Mouse (Mus musculus): ENCODE results near the gene Corin. TPM values are rescaled to one million over a fixed set of nuclear protein-coding genes. Genes with fewer than 3 reads are reported as not detected.

Corin gene
- polyA plus RNA-seq, 1 experiment from 2014 or later, result 0.01 TPM

GRCm38 (mm10) chr5:72382148-72382547 is 122.1 kb downstream of the Corin start:
- no peaks in the 10 kb centered on the region for H3K27me3 ChIP-seq
- no peaks in the 10 kb centered on the region for H3K9me3 ChIP-seq (replicated peaks)
- 41% methylated on average over 1 of the region's 1 CpGs for WGBS (ENCODE audit: insufficient replicate concordance)
- H3K27ac ChIP-seq (replicated peaks), result no peak overlapping the region
- H3K36me3 ChIP-seq (replicated peaks), result no peaks in the 10 kb centered on the region
- no peak overlapping the region for H3K4me2 ChIP-seq
- no peak overlapping the region for H3K4me3 ChIP-seq (replicated peaks)
- no peaks in the 10 kb centered on the region for H3K4me1 ChIP-seq (replicated peaks)
- ATAC-seq (ENCODE audit: insufficient read depth), result no peak
- no peak overlapping the region for H3K9ac ChIP-seq

GRCm38 (mm10) chr5:72380616-72381015 is 123.7 kb downstream of the Corin start:
- Histone ChIP-seq H3K9ac (no peak overlapping the region), H3K27me3 (no peaks in the 10 kb centered on the region), H3K4me2 (no peak overlapping the region), H3K27ac (replicated peaks) (no peak overlapping the region), H3K9me3 (replicated peaks) (no peaks in the 10 kb centered on the region), H3K4me3 (replicated peaks) (no peak overlapping the region), H3K4me1 (replicated peaks) (no peaks in the 10 kb centered on the region), H3K36me3 (replicated peaks) (no peaks in the 10 kb centered on the region)
- no peak for ATAC-seq (ENCODE audit: insufficient read depth)
- WGBS (ENCODE audit: insufficient replicate concordance), result 54% methylated on average over 8 of the region's 8 CpGs

GRCm38 (mm10) chr5:72368004-72368403 is 136.3 kb downstream of the Corin start:
- WGBS (ENCODE audit: insufficient replicate concordance), result 67% methylated on average over 3 of the region's 3 CpGs
- no peaks in the 10 kb centered on the region for H3K4me1 ChIP-seq (replicated peaks)
- H3K27ac ChIP-seq (replicated peaks), result no peak overlapping the region
- ATAC-seq (ENCODE audit: insufficient read depth), result no peak
- no peaks in the 10 kb centered on the region for H3K9me3 ChIP-seq (replicated peaks)
- no peak overlapping the region for H3K4me2 ChIP-seq
- H3K9ac ChIP-seq, result no peak overlapping the region
- no peak overlapping the region for H3K4me3 ChIP-seq (replicated peaks)
- H3K36me3 ChIP-seq (replicated peaks), result no peaks in the 10 kb centered on the region
- H3K27me3 ChIP-seq, result no peaks in the 10 kb centered on the region

GRCm38 (mm10) chr5:72365801-72366200 is 138.5 kb downstream of the Corin start:
- no peak overlapping the region for H3K4me2 ChIP-seq
- no peaks in the 10 kb centered on the region for H3K36me3 ChIP-seq (replicated peaks)
- no peaks in the 10 kb centered on the region for H3K4me1 ChIP-seq (replicated peaks)
- no peak overlapping the region for H3K4me3 ChIP-seq (replicated peaks)
- ATAC-seq (ENCODE audit: insufficient read depth), result no peak
- H3K27me3 ChIP-seq, result no peaks in the 10 kb centered on the region
- no peak overlapping the region for H3K27ac ChIP-seq (replicated peaks)
- no peak overlapping the region for H3K9ac ChIP-seq
- WGBS (ENCODE audit: insufficient replicate concordance), result 51% methylated on average over 4 of the region's 4 CpGs
- no peaks in the 10 kb centered on the region for H3K9me3 ChIP-seq (replicated peaks)

GRCm38 (mm10) chr5:72363838-72364237 is 140.4 kb downstream of the Corin start:
- Histone ChIP-seq H3K9me3 (replicated peaks) (no peaks in the 10 kb centered on the region), H3K4me3 (replicated peaks) (no peak overlapping the region), H3K27ac (replicated peaks) (no peak overlapping the region), H3K36me3 (replicated peaks) (no peaks in the 10 kb centered on the region), H3K9ac (no peak overlapping the region), H3K4me2 (no peak overlapping the region), H3K4me1 (replicated peaks) (no peaks in the 10 kb centered on the region), H3K27me3 (no peaks in the 10 kb centered on the region)
- 51% methylated on average over 3 of the region's 3 CpGs for WGBS (ENCODE audit: insufficient replicate concordance)
- ATAC-seq (ENCODE audit: insufficient read depth), result no peak

- ATAC-seq (ENCODE audit: insufficient read depth), result no peak
- no peak overlapping the region for H3K9ac ChIP-seq
- no peaks in the 10 kb centered on the region for H3K9me3 ChIP-seq (replicated peaks)
- 58% methylated on average over 4 of the region's 4 CpGs for WGBS (ENCODE audit: insufficient replicate concordance)
- no peak overlapping the region for H3K4me2 ChIP-seq
- H3K27me3 ChIP-seq, result no peaks in the 10 kb centered on the region
- no peak overlapping the region for H3K4me3 ChIP-seq (replicated peaks)
- no peak overlapping the region for H3K27ac ChIP-seq (replicated peaks)
- no peaks in the 10 kb centered on the region for H3K36me3 ChIP-seq (replicated peaks)
- H3K4me1 ChIP-seq (replicated peaks), result no peaks in the 10 kb centered on the region
Measured at GRCm38 (mm10) chr5:72353746-72354145, 150.5 kb downstream of the Corin start.

GRCm38 (mm10) chr5:72350081-72350758 is 154.1 kb downstream of the Corin start:
- H3K27ac ChIP-seq (replicated peaks), result no peak overlapping the region
- no peaks in the 10 kb centered on the region for H3K4me1 ChIP-seq (replicated peaks)
- no peaks in the 10 kb centered on the region for H3K36me3 ChIP-seq (replicated peaks)
- ATAC-seq (ENCODE audit: insufficient read depth), result no peak
- no peaks in the 10 kb centered on the region for H3K9me3 ChIP-seq (replicated peaks)
- no peak overlapping the region for H3K9ac ChIP-seq
- H3K27me3 ChIP-seq, result no peaks in the 10 kb centered on the region
- WGBS (ENCODE audit: insufficient replicate concordance), result 33% methylated on average over 5 of the region's 5 CpGs
- no peak overlapping the region for H3K4me3 ChIP-seq (replicated peaks)
- no peak overlapping the region for H3K4me2 ChIP-seq

GRCm38 (mm10) chr5:72348591-72348990 is 155.7 kb downstream of the Corin start:
- Histone ChIP-seq H3K9ac (no peak overlapping the region), H3K27ac (replicated peaks) (no peak overlapping the region), H3K9me3 (replicated peaks) (no peaks in the 10 kb centered on the region), H3K36me3 (replicated peaks) (no peaks in the 10 kb centered on the region), H3K27me3 (no peaks in the 10 kb centered on the region), H3K4me3 (replicated peaks) (no peak overlapping the region), H3K4me1 (replicated peaks) (no peaks in the 10 kb centered on the region), H3K4me2 (no peak overlapping the region)
- WGBS (ENCODE audit: insufficient replicate concordance), result 26% methylated on average over 2 of the region's 2 CpGs
- ATAC-seq (ENCODE audit: insufficient read depth), result no peak

- WGBS (ENCODE audit: insufficient replicate concordance), result 53% methylated on average over 5 of the region's 5 CpGs
- Histone ChIP-seq H3K9ac (no peak overlapping the region), H3K9me3 (replicated peaks) (no peaks in the 10 kb centered on the region), H3K27ac (replicated peaks) (no peak overlapping the region), H3K4me2 (no peak overlapping the region), H3K27me3 (no peaks in the 10 kb centered on the region), H3K36me3 (replicated peaks) (no peaks in the 10 kb centered on the region), H3K4me1 (replicated peaks) (no peaks in the 10 kb centered on the region), H3K4me3 (replicated peaks) (no peak overlapping the region)
- no peak for ATAC-seq (ENCODE audit: insufficient read depth)
Measured at GRCm38 (mm10) chr5:72335873-72336272, 168.4 kb downstream of the Corin start.

GRCm38 (mm10) chr5:72332901-72333300 is 171.4 kb downstream of the Corin start:
- Histone ChIP-seq H3K4me3 (replicated peaks) (no peak overlapping the region), H3K4me1 (replicated peaks) (no peaks in the 10 kb centered on the region), H3K9ac (no peak overlapping the region), H3K27ac (replicated peaks) (no peak overlapping the region), H3K27me3 (no peaks in the 10 kb centered on the region), H3K36me3 (replicated peaks) (no peaks in the 10 kb centered on the region), H3K9me3 (replicated peaks) (no peaks in the 10 kb centered on the region), H3K4me2 (no peak overlapping the region)
- ATAC-seq (ENCODE audit: insufficient read depth), result no peak
- 71% methylated on average over 10 of the region's 10 CpGs for WGBS (ENCODE audit: insufficient replicate concordance)

GRCm38 (mm10) chr5:72331217-72331616 is 173.1 kb downstream of the Corin start:
- Histone ChIP-seq H3K36me3 (replicated peaks) (no peaks in the 10 kb centered on the region), H3K9ac (no peak overlapping the region), H3K27me3 (no peaks in the 10 kb centered on the region), H3K4me2 (no peak overlapping the region), H3K4me1 (replicated peaks) (no peaks in the 10 kb centered on the region), H3K4me3 (replicated peaks) (no peak overlapping the region), H3K9me3 (replicated peaks) (no peaks in the 10 kb centered on the region), H3K27ac (replicated peaks) (no peak overlapping the region)
- WGBS (ENCODE audit: insufficient replicate concordance), result 65% methylated on average over 2 of the region's 2 CpGs
- no peak for ATAC-seq (ENCODE audit: insufficient read depth)

- H3K9ac ChIP-seq, result no peak overlapping the region
- no peak for ATAC-seq (ENCODE audit: insufficient read depth)
- H3K4me3 ChIP-seq (replicated peaks), result no peak overlapping the region
- H3K4me2 ChIP-seq, result no peak overlapping the region
- no peaks in the 10 kb centered on the region for H3K27me3 ChIP-seq
- 68% methylated on average over 11 of the region's 11 CpGs for whole genome bisulfite sequencing (ENCODE audit: insufficient replicate concordance)
- H3K9me3 ChIP-seq (replicated peaks), result no peaks in the 10 kb centered on the region
- H3K36me3 ChIP-seq (replicated peaks), result no peaks in the 10 kb centered on the region
- H3K4me1 ChIP-seq (replicated peaks), result no peaks in the 10 kb centered on the region
- H3K27ac ChIP-seq (replicated peaks), result no peak overlapping the region
Measured at GRCm38 (mm10) chr5:72330648-72331047, 173.6 kb downstream of the Corin start.
